Mouse (Mus musculus) embryo, embryonic 10.5 days (tissue): Measurements from ENCODE around the gene Lrmda.
A peak's percentile ranks its signal among the peaks of the same experiment; 100 is the strongest.

Experiments used
- DNase-seq: peaks from one replicate; pipeline ENCODE4 v3.0.0-alpha.2; 2015; ENCODE audit warnings: low spot score

Gene Lrmda

GRCm38 (mm10) chr14:22864132-22864531 lies 844.6 kb downstream of the Lrmda start:
- peak; percentile 56 for DNase-seq

- DNase-seq: no peak
Measured at GRCm38 (mm10) chr14:22874584-22874983, 855.1 kb downstream of the Lrmda start.

GRCm38 (mm10) chr14:22887182-22887581 lies 867.7 kb downstream of the Lrmda start:
- no peak for DNase-seq

DNA sequence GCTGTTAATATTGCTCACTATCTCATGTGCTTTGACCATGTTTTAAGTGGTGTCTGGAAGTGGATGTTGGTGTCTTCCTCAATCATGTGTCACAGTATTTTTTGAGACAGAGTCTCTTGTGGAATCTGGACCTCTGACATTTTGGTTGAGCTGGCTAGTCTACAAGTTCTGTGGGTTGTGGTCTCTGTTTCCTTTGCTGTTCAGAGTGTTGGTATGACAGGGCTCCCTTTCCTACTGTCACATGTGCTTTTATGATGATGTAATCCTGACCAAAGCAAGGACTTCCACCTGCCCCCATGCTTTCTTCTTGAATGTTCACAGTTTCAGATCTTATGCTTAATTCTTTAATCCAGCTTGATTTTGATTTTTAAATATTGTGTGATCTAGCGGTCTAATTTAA lies 879.8 kb downstream of the Lrmda start:
- DNase-seq: no peak

- DNase-seq: no peak
Measured at GRCm38 (mm10) chr14:22902116-22902515, 882.6 kb downstream of the Lrmda start.

- no peak for DNase-seq
Measured at GRCm38 (mm10) chr14:22902914-22903313, 883.4 kb downstream of the Lrmda start.

DNA sequence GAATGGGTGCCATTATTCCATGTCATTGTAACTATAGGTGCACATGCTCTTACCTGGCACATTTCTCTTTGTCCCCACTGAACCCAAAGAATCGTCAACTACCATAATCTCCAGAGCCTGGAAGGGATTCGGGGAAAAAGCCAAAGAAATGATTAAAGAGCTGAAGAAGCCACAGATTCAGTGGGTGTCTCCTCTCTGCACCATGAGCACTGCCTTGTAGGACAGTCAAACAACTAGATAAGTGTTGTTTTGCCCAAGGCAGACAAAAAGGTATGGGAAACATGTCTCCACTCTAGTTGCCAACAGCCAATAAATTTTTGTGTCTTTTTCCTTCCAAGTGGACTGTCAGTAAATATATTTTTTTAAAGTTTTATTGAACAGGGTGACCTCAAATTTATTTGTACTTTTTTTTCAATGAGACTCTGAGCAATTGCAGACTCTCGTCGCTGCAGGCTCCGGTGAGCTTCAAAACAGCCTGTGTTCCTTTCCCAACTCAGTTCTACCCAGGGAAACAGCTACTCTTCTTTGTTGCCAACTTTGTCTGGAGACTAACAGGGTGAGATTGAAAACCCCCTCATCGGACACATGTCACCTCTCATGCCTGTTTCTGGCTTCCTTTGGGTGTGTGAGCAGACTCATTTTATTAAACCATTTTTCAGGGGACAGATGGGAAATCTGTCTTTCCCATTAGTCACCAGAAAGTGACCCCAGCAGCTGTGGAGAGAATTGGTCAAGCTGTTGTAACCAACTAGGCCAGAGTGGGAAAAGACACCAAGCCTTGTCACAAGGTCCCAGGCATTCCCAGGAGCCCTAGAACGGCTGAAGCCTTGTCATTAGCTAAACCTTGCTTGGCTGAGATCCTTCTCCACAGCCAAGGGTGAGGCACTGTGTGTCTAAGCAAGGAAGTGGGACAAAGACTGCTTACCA lies 886.5 kb downstream of the Lrmda start:
- peak; percentile 61 for DNase-seq

GRCm38 (mm10) chr14:22906716-22907115 lies 887.2 kb downstream of the Lrmda start:
- DNase-seq: peak; percentile 57

DNA sequence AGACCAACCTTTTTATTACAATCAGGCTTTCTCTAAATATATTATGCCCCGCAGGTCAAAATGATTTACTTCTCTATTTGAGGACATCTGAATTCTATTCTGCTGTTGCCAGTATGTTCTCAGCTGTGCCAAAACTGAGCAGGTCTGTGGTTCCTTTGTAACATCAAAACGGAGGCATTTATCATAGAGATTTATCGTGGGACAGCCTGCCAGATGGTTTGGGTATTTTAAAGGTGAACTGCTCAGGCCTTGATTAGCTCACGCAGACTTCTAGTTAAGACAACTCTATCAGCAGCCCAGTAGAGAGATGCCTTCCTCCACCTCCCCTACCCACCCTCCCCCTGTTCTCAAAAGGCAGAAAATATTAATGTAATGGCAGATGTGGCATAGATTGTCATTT lies 887.7 kb downstream of the Lrmda start:
- DNase-seq: peak; percentile 73

DNA sequence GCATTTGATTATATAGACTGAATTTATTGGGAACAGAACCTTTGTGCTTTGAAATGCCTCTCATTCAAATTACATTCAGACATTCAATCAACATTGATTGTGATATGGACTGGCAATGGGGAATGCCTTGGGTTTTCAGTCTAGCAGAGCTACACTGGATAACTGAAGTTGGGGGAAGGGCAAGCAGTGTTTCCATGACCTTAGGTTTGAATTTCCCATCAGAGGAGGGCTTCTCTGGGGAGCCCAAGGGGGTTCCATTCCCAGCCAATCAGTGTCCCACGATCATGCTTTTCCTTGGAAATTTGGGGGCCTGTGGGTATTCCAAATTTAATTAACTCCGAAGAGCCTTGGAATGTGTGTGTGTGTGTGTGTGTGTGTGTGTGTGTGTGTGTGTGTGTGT lies 888.5 kb downstream of the Lrmda start:
- DNase-seq: peak; percentile 45

GRCm38 (mm10) chr14:22915463-22915862 lies 896.0 kb downstream of the Lrmda start:
- DNase-seq: no peak

GRCm38 (mm10) chr14:22918499-22918898 lies 899.0 kb downstream of the Lrmda start:
- DNase-seq: no peak

DNA sequence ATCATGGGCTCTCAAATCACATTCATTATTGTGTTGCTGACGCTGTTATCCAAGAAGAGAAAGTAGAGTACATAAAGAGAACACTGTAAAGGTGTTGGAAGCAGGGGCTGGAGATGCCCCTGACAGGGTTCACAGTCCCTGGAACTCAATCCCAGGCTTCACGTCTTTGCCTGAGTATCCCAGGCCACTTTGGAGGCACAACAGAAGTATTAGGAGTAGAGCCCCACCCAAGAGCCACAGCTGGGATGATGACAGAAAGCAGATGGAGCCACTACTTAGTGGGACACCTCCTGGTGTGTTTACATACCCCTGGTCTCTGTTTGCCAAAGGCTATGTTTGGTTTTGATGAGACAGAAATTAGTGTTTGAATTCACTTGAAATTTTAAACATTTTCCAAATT lies 899.4 kb downstream of the Lrmda start:
- no peak for DNase-seq

DNA sequence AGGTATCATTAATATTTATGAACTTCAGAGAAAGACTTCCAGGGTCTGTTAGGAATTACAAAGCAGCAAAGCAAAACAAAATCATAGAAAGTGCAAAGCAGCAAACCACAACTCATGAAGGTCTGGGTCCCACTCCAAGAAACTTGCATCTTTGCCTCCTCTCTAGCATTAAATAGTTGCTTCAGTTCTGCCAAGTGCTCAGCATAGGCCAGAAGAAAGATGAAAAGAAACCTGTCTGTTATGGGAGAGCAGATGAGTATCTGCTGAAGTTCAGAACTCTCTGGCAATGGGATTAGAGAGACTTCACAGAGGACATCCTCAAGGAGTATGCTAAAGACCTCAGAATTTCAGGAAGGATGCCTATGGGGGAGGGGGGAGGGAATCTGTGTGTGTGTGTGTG lies 901.6 kb downstream of the Lrmda start:
- no peak for DNase-seq

DNA sequence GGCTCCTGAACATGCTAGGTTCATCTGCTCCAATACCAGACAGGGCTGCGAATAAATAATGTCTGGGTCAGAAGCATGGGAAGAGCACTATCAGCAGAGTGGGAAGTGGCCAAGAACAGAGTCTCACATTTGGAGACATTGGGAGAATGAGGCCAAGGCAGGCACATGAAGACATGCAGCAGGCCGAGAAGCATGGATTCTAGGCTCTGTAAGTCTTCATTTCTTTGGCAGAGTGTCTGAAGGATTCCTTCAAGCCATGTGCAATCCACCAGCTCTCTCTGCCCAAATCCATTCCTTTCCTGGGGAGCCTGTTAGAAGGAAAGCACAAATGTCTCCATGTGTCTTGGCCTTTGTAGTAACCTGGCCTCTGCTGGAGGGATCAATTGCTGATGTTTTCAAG lies 902.3 kb downstream of the Lrmda start:
- DNase-seq: no peak

GRCm38 (mm10) chr14:22922571-22922970 lies 903.1 kb downstream of the Lrmda start:
- DNase-seq: no peak

DNA sequence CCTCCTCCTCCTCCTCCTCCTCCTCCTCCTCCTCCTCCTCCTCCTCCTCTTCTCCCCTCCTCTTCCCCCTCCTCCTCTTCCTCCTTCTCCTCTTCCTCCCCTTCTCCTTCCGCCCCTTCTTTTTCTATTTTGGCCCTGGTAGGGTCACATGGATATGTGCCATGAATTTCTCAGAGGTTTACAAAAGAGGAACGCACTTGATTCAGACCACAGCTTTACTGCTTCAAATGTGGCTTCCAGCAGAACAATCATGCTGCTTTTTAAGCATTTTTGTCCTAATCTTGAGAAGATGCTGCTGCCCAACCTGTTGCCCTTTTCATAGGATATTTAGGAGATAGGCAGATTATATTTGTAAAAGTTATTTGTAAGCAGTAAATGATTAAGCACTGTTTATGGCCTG lies 903.7 kb downstream of the Lrmda start:
- no peak for DNase-seq

DNA sequence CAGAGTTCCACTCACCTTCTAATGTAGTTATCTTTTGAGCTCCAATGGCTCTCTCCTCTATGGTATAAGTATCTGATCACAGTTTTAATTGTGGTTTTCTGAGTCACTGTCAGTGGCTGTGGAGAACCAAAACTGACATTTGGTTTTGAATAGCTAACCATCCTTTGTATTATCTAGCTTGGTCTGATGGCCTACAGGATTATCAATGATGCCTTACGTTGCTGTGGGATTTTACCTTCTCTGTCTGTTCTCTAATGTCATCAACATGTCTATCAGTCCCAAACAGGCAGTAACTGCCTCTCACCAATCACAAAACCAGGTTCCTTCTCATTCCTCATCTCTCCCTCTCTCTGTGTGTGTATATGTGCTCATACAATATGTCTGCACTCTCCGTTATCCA lies 908.8 kb downstream of the Lrmda start:
- no peak for DNase-seq

- no peak for DNase-seq
Measured at GRCm38 (mm10) chr14:22928683-22929082, 909.2 kb downstream of the Lrmda start.

GRCm38 (mm10) chr14:22929585-22929984 lies 910.1 kb downstream of the Lrmda start:
- DNase-seq: no peak

DNA sequence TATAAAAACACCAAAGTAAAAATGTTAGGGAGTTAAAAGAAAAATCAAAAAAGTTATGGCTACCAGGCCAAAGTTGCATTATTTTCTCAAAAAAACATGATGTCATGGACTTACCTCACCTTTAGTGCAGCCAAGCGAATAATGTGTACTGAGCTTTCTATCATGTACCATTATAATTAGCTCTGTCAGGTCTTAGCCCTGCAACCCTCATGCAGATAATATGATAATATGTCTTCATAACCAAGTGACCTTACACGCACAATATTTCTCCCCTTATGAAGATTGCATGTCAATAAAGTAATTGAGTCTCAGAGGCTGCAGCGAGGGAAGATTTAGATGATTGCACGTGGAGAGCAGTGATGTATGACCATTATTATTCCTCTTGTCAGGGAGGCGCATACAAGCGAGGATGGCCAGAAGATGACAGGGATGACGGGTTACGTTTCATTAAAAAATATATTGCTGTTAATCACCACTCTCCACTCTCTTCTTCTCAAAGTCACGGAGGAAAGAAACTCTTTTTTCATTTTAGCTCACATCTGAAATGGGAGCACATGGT lies 911.1 kb downstream of the Lrmda start:
- no peak for DNase-seq

- no peak for DNase-seq
Measured at GRCm38 (mm10) chr14:22931114-22931822, 911.8 kb downstream of the Lrmda start.

DNA sequence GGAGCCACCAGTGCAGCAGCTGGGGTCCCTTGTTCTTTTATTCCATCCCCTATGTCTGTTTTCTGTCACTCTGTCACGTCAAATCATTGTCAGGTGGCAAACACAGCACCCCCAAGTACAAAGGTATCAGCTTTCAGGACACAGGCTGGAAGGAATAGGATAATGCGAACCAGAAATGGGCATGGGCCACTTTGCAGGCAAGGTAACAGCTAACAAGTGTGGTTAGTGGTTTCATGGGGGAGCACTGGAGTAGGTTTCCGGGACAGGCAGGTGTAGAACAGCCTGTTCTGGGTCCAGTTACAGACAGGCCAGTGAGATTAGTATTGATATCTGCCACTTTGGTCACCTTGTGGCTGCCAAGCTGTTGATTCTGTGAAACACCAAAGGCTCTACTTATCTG lies 917.2 kb downstream of the Lrmda start:
- DNase-seq: no peak
